Mouse (Mus musculus): ENCODE results near the gene Abl2. TPM values are rescaled to one million over a fixed set of nuclear protein-coding genes. Genes with fewer than 3 reads are reported as not detected.

Abl2 gene
- total and polyA plus RNA-seq, 3 experiments, result 10.0 to 19.8 (median 15.5) TPM

DNA sequence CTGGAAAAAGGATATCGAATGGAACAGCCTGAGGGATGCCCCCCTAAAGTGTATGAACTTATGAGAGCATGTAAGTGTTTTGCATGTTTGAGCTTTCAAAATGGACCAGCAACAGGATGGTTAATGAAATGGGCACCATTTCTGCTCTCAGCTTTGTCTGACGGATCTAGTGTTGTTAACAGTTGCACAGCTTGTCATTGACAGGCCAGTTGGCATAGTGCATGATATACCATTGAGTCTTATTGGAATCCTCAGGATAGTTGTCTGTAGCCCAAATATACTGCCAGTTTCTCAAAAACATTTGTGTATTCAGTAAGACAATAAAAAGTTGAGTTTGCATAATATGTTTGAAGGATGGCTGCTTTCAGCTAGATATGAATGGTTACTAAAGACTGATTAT, 76.6 kb downstream of the Abl2 start:
- no peak overlapping the region for H3K27ac ChIP-seq (ENCODE audit: insufficient read depth, low read depth)
- no peak for DNase-seq (ENCODE audit: extremely low read depth)
- H3K79me2 ChIP-seq (replicated peaks; ENCODE audit: control insufficient read depth, extremely low read depth, insufficient read depth, poor library complexity, severe bottlenecking), result no peaks in the 10 kb centered on the region
- H3K9ac ChIP-seq (ENCODE audit: insufficient read depth, low read depth), result no peak overlapping the region
- H3K4me2 ChIP-seq (ENCODE audit: insufficient read depth, low read depth, poor library complexity, severe bottlenecking), result no peak overlapping the region
- H3K27me3 ChIP-seq (replicated peaks), result no peaks in the 10 kb centered on the region
- no peaks in the 10 kb centered on the region for H3K4me1 ChIP-seq (ENCODE audit: control insufficient read depth in 1 of 2, insufficient read depth in 2 of 2)
- no peak for TF ChIP-seq ELF1 (IDR thresholded peaks at IDR 0.05; ENCODE audit: low read depth, low read length)
- TF ChIP-seq MEF2A (IDR thresholded peaks at IDR 0.05; ENCODE audit: borderline replicate concordance, low read depth, low read length), result no peak
- no peak for TF ChIP-seq RCOR1 (conservative IDR thresholded peaks at IDR 0.05; ENCODE audit: low read depth, low read length)
- no peak for TF ChIP-seq MAX (IDR thresholded peaks at IDR 0.05; ENCODE audit: low read length)
- no peak for TF ChIP-seq CTCF (conservative IDR thresholded peaks at IDR 0.05 in 1 of 2, IDR thresholded peaks at IDR 0.05 in 1 of 2; ENCODE audit: low read depth in 2 of 2, low read length in 2 of 2)
- no peak for TF ChIP-seq MXI1 (IDR thresholded peaks at IDR 0.05; ENCODE audit: low read depth, low read length)
- TF ChIP-seq BHLHE40 (IDR thresholded peaks at IDR 0.05; ENCODE audit: low read depth, low read length), result no peak
- no peak for TF ChIP-seq JUN (IDR thresholded peaks at IDR 0.05; ENCODE audit: insufficient read depth, low read depth, low read length)
- TF ChIP-seq KAT2A (IDR thresholded peaks at IDR 0.05; ENCODE audit: insufficient replicate concordance, low read length), result no peak
- no peak for TF ChIP-seq E2F4 (IDR thresholded peaks at IDR 0.05; ENCODE audit: insufficient replicate concordance, low read depth, low read length)
- no peak for TF ChIP-seq POLR2A (IDR thresholded peaks at IDR 0.05; ENCODE audit: low read depth, low read length)
- TF ChIP-seq PAX5 (IDR thresholded peaks at IDR 0.05; ENCODE audit: low read length), result no peak
- no peak for TF ChIP-seq NRF1 (IDR thresholded peaks at IDR 0.05; ENCODE audit: low read depth, low read length)
- no peak for TF ChIP-seq RAD21 (IDR thresholded peaks at IDR 0.05; ENCODE audit: low read depth, low read length)
- TF ChIP-seq MAFK (IDR thresholded peaks at IDR 0.05; ENCODE audit: insufficient replicate concordance, low read length), result no peak
- no peak for TF ChIP-seq SIN3A (IDR thresholded peaks at IDR 0.05; ENCODE audit: low read length)
- in situ Hi-C loops (cut with MboI; ENCODE audit: low pct_ligation_motif_present, low pct_unique_long_range_greater_than_20kb, low sequenced_read_pairs), result loop anchor here (25.0 kb wide), 1 partner anchor 223 kb away; the partner anchor contains the start of gene Axdnd1
- dilution Hi-C loops (cut with MboI; ENCODE audit: extremely low pct_ligation_motif_present, extremely low pct_unique_long_range_greater_than_20kb, low sequenced_read_pairs), result no loop called here
- H3K4me3 ChIP-seq (replicated peaks in 1 of 3; ENCODE audit: low read depth in 2 of 3, low read length in 2 of 3, poor library complexity in 1 of 3), result no peak overlapping the region
- peaks cover 52 to 83% of the 10 kb centered on the region in 2 experiments for H3K36me3 ChIP-seq (replicated peaks in 1 of 2; ENCODE audit: control insufficient read depth in 1 of 2, insufficient read depth in 1 of 2, low read length in 1 of 2)
- H3K9me3 ChIP-seq (replicated peaks; ENCODE audit: low read length), result peaks cover 3% of the 10 kb centered on the region

DNA sequence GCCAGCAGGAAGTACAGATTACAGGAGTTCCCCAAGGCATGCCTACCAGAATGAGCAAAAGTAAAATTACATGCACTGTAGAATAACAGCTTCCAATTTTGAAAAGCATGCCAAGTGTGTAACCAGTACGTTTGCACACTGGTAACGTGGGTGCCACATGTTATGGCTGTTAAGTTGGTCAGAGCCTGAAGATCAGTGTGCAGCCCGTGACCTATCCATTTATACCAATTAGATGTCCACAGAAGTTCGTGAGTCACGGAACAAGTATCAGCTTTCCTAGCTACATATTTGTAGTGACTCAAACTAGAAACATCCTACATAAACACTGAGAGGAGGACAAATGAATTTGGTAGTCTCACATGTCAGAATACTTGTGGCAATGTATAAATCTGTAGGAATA, 80.9 kb downstream of the Abl2 start:
- in situ Hi-C loops (cut with MboI; ENCODE audit: low pct_ligation_motif_present, low pct_unique_long_range_greater_than_20kb, low sequenced_read_pairs), result loop anchor here (25.0 kb wide), 1 partner anchor 227 kb away; the partner anchor contains the start of gene Axdnd1
- H3K4me2 ChIP-seq (ENCODE audit: insufficient read depth, low read depth, poor library complexity, severe bottlenecking), result no peak overlapping the region
- H3K79me2 ChIP-seq (replicated peaks; ENCODE audit: control insufficient read depth, extremely low read depth, insufficient read depth, poor library complexity, severe bottlenecking), result no peaks in the 10 kb centered on the region
- no peak overlapping the region for H3K9ac ChIP-seq (ENCODE audit: insufficient read depth, low read depth)
- no peaks in the 10 kb centered on the region for H3K9me3 ChIP-seq (replicated peaks; ENCODE audit: low read length)
- no peak overlapping the region for H3K27ac ChIP-seq (ENCODE audit: insufficient read depth, low read depth)
- peaks cover 60 to 87% of the 10 kb centered on the region in 2 experiments for H3K36me3 ChIP-seq (replicated peaks in 1 of 2; ENCODE audit: control insufficient read depth in 1 of 2, insufficient read depth in 1 of 2, low read length in 1 of 2)
- dilution Hi-C loops (cut with MboI; ENCODE audit: extremely low pct_ligation_motif_present, extremely low pct_unique_long_range_greater_than_20kb, low sequenced_read_pairs), result no loop called here
- no peaks in the 10 kb centered on the region for H3K27me3 ChIP-seq (replicated peaks)
- H3K4me3 ChIP-seq (replicated peaks in 1 of 3; ENCODE audit: low read depth in 2 of 3, low read length in 2 of 3, poor library complexity in 1 of 3), result no peak overlapping the region
- TF ChIP-seq ETS1 (conservative IDR thresholded peaks at IDR 0.05; ENCODE audit: low read depth, low read length) (no peak), TCF12 (IDR thresholded peaks at IDR 0.05; ENCODE audit: low read depth, low read length) (no peak), GABPA (IDR thresholded peaks at IDR 0.05; ENCODE audit: insufficient replicate concordance, low read depth, low read length) (no peak), ZMIZ1 (IDR thresholded peaks at IDR 0.05; ENCODE audit: low read depth, low read length) (no peak), CHD2 (IDR thresholded peaks at IDR 0.05; ENCODE audit: low read length) (no peak), ZKSCAN1 (IDR thresholded peaks at IDR 0.05; ENCODE audit: borderline replicate concordance, low read depth, low read length) (no peak), POLR2AphosphoS2 (IDR thresholded peaks at IDR 0.05; ENCODE audit: low read depth, low read length) (no peak), E2F4 (IDR thresholded peaks at IDR 0.05; ENCODE audit: insufficient replicate concordance, low read depth, low read length) (no peak), CHD1 (IDR thresholded peaks at IDR 0.05; ENCODE audit: low read depth, low read length) (no peak), ZNF384 (IDR thresholded peaks at IDR 0.05; ENCODE audit: low read depth, low read length) (no peak), PAX5 (IDR thresholded peaks at IDR 0.05; ENCODE audit: low read length) (no peak), NELFE (IDR thresholded peaks at IDR 0.05; ENCODE audit: low read depth, low read length) (no peak), TBP (conservative IDR thresholded peaks at IDR 0.05; ENCODE audit: low read depth, low read length) (no peak), JUND (conservative IDR thresholded peaks at IDR 0.05; ENCODE audit: low read depth, low read length) (no peak), KAT2A (IDR thresholded peaks at IDR 0.05; ENCODE audit: insufficient replicate concordance, low read length) (no peak), CTCF (conservative IDR thresholded peaks at IDR 0.05 in 1 of 2, IDR thresholded peaks at IDR 0.05 in 1 of 2; ENCODE audit: low read depth in 2 of 2, low read length in 2 of 2) (no peak), MAFK (IDR thresholded peaks at IDR 0.05; ENCODE audit: insufficient replicate concordance, low read length) (no peak)
- H3K4me1 ChIP-seq (ENCODE audit: control insufficient read depth in 1 of 2, insufficient read depth in 2 of 2), result no peaks in the 10 kb centered on the region
- no peak for DNase-seq (ENCODE audit: extremely low read depth)
